Mouse (Mus musculus) kidney, postnatal 4 days (tissue): ENCODE results near the gene Serpinb6a.

Experiments
- DNase-seq, 2 experiments: peaks; one replicate each; pipeline ENCODE4 v3.0.0; 2021; ENCODE audit warnings: mixed read lengths in 2 of 2

Gene Serpinb6a

GRCm38 (mm10) chr13:33905176-33905954 lies 97.2 kb downstream of the Serpinb6a start, which contains the start of gene Serpinb6c:
Gene Serpinb6c, minus strand, starts transcription at chr13:33905708.
- DNase-seq, result no peak

GRCm38 (mm10) chr13:33903290-33903689 lies 99.3 kb downstream of the Serpinb6a start:
- no peak for DNase-seq

GRCm38 (mm10) chr13:33894207-33894606 lies 108.4 kb downstream of the Serpinb6a start:
- peak; percentile 61 to 62 for DNase-seq
